Mouse (Mus musculus): ENCODE data around the gene Bag5.

DNA sequence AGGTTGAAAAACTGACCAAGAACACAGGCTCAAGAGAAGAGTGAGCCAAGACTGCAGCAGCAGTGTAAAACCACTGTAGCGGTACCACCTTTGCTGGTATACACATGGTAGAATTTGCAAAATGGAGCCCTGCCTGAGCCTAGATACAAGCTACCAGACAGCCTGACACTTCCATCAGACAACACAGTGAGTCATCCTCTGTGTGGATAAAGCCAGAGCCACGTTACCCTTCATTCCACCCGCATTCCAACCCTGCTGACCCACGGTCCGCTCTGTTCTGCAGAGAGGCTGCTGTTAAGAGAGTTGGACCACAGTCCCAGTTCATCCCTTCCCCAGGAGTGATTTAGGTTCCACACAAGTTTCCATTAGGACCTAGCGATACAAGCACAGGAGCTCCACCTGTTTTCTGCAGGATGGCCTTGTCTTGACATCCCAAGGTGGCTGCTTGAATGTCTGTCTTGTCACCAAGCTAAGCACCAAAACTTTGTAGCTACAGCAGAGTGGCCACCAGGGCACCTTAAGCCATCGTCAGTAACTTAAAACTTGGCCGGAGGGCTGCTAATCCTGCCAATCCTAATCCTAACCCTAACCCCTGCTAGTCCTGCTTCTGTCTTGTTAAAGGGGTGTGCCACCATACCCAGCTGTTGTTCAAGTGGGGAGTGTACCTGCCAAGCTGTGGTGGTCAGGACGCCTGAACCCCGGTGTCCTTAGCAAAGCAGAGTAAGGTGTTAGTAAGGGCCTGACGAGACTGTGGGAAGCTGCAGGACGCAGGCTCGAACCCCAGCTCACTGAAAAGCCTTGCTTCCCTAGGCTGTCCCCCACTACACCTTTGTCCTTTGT is 47.8 kb downstream of the Bag5 start:
- TF ChIP-seq GATA1 (IDR thresholded peaks at IDR 0.05; ENCODE audit: low read length) (no peak), TAL1 (IDR thresholded peaks at IDR 0.05; ENCODE audit: low read length) (no peak)
